Mouse (Mus musculus): Measurements from ENCODE around the gene Sh3gl1. TPM values are rescaled to one million over a fixed set of nuclear protein-coding genes. Genes with fewer than 3 reads are reported as not detected.

The Sh3gl1 gene
- polyA plus RNA-seq, 1 experiment from 2014 or later = 101 TPM

DNA sequence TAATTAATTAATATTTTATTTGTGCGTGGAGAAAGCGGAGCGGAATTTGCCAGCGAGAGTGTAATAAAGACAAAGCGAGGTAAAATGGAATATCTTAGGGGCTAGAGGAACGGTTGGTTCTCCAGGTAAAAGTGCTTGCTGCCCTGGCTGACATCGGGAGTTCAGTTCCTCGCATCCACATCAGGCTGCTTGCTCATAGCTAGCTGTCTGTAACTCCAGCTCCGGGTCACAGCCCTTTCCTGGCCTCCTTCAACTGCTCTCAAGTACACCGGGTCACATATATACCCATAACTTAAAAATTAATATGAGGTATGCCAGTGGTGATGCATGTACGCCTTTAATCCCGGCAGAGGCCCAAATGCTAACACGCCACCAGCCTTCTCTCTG lies 459 bp upstream of the Sh3gl1 start:
- Histone ChIP-seq H3K27ac (replicated peaks) (peak overlapping the region; percentile 45), H3K4me1 (replicated peaks; ENCODE audit: control insufficient read depth, insufficient read depth) (peaks cover 8% of the 10 kb centered on the region), H3K36me3 (ENCODE audit: control insufficient read depth, insufficient read depth, low read length) (no peaks in the 10 kb centered on the region), H3K27me3 (ENCODE audit: control insufficient read depth, insufficient read depth, low read length) (no peaks in the 10 kb centered on the region), H3K4me3 (ENCODE audit: low read depth, low read length) (peak overlapping the region; percentile 33), H3K4me2 (replicated peaks; ENCODE audit: low read depth) (peak overlapping the region; percentile 60), H3K9me3 (ENCODE audit: control insufficient read depth, low read length) (no peaks in the 10 kb centered on the region), H3K9ac (ENCODE audit: low read length) (peak overlapping the region; percentile 56)
- ATAC-seq (ENCODE audit: low FRiP score, low TSS enrichment) (peak; percentile 10; the same call in 1 of the 2 replicates), DNase-seq (ENCODE audit: low spot score) (no peak)
- WGBS = 33% methylated on average over 13 of the region's 13 CpGs
- TF ChIP-seq CTCF (IDR thresholded peaks at IDR 0.05; ENCODE audit: low read depth) (no peak), EP300 (optimal IDR thresholded peaks at IDR 0.05) (no peak)

DNA sequence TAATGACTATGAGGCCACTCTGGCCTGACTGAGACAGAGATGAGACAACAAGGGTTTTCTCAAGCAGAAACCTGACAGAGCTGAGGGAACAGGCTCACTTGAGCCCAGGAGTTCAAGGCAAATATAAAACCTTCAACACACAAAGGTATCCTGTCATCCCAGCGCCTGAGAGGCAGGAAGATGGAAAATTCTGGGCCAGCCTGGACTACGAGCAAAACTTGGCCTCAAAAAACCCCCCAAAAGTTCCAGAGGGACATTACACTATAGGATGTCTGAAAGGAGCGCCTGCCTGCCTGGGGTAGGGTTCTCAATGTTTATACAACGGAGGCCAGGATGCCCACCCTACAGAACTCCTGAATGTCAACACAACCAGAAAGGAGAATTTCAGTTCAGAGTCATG lies 1.2 kb downstream of the Sh3gl1 start:
- no peaks in the 10 kb centered on the region for H3K36me3 ChIP-seq (ENCODE audit: control insufficient read depth, insufficient read depth, low read length)
- H3K27me3 ChIP-seq (ENCODE audit: control insufficient read depth, insufficient read depth, low read length) = no peaks in the 10 kb centered on the region
- TF ChIP-seq EP300 (optimal IDR thresholded peaks at IDR 0.05) (no peak), CTCF (IDR thresholded peaks at IDR 0.05; ENCODE audit: low read depth) (no peak)
- DNase-seq (ENCODE audit: low spot score) (no peak), ATAC-seq (ENCODE audit: low FRiP score, low TSS enrichment) (no peak)
- peak overlapping the region; percentile 70 for H3K27ac ChIP-seq (replicated peaks)
- H3K9ac ChIP-seq (ENCODE audit: low read length) = peak overlapping the region; percentile 92
- H3K9me3 ChIP-seq (ENCODE audit: control insufficient read depth, low read length) = no peaks in the 10 kb centered on the region
- H3K4me1 ChIP-seq (replicated peaks; ENCODE audit: control insufficient read depth, insufficient read depth) = peaks cover 8% of the 10 kb centered on the region
- H3K4me2 ChIP-seq (replicated peaks; ENCODE audit: low read depth) = peak overlapping the region; percentile 61
- H3K4me3 ChIP-seq (ENCODE audit: low read depth, low read length) = peak overlapping the region; percentile 77
- 36% methylated on average over 4 of the region's 4 CpGs for WGBS

DNA sequence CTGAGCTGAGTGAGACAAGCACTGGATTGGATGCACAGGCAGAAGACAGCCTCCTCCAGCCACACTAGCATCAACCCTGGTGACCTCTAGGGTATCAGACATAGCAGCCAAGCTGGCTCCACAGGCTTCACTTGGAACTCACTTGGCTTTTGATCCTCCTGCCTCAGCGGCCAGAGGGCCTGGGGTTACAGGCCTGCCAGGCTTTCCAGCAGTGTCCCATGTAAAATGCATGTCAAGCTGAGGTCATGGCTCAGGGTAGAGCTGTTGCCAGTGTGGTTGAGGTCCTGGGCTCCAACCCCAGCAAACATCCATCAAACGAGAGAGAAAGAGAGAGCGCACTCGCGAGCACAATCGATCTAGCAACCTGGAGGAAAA lies 1.7 kb downstream of the Sh3gl1 start:
- Histone ChIP-seq H3K27ac (replicated peaks) (peak overlapping the region; percentile 70), H3K9me3 (ENCODE audit: control insufficient read depth, low read length) (no peaks in the 10 kb centered on the region), H3K4me3 (ENCODE audit: low read depth, low read length) (peak overlapping the region; percentile 77), H3K4me2 (replicated peaks; ENCODE audit: low read depth) (peak overlapping the region; percentile 61; the same call in 1 of the 2 replicates), H3K4me1 (replicated peaks; ENCODE audit: control insufficient read depth, insufficient read depth) (peaks cover 8% of the 10 kb centered on the region), H3K27me3 (ENCODE audit: control insufficient read depth, insufficient read depth, low read length) (no peaks in the 10 kb centered on the region), H3K36me3 (ENCODE audit: control insufficient read depth, insufficient read depth, low read length) (no peaks in the 10 kb centered on the region), H3K9ac (ENCODE audit: low read length) (0 out of 2 replicates have a peak overlapping the region, but pooled peaks have one; percentile 23)
- ATAC-seq (ENCODE audit: low FRiP score, low TSS enrichment) (no peak), DNase-seq (ENCODE audit: low spot score) (no peak)
- WGBS = 74% methylated on average over 6 of the region's 6 CpGs
- TF ChIP-seq EP300 (optimal IDR thresholded peaks at IDR 0.05) (no peak), CTCF (IDR thresholded peaks at IDR 0.05; ENCODE audit: low read depth) (no peak)

DNA sequence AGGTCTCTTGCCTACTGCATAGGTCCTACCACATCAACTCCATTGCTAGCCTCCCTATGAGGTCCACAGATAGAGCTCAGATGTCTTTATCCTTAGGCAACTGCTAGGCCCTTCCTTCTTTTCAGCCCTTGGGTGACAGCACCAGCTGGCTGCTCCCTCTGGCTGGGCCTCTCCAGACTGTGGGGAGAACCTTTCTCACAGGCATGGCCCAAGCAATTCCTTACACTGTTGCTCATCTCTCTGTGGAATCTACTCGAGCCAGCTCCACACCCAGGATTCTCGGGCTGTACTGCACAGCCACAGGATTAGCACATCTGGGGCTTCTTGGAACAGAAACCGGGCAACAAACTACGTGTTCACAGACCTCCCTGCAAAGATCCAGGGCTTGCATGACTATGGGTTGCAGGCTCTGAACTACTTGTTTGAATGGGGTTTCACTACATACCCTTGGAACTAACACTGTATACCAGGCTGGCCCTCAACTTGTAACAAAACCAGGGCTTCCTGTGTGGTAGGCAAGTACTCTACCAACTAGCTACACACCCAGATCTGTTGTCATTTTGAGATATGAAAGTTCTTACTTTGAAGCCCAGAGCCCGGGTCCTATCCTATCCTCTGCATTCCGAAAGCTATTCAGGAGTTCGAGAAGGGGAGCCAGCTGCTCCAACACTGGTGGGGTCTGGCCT lies 2.3 kb downstream of the Sh3gl1 start:
- H3K9ac ChIP-seq (ENCODE audit: low read length) = no peak overlapping the region
- peak overlapping the region; percentile 77; the same call in 1 of the 2 replicates for H3K4me3 ChIP-seq (ENCODE audit: low read depth, low read length)
- H3K27ac ChIP-seq (replicated peaks) = peak overlapping the region; percentile 70
- H3K9me3 ChIP-seq (ENCODE audit: control insufficient read depth, low read length) = no peaks in the 10 kb centered on the region
- DNase-seq (ENCODE audit: low spot score) (no peak), ATAC-seq (ENCODE audit: low FRiP score, low TSS enrichment) (no peak)
- no peaks in the 10 kb centered on the region; the same call in 1 of the 2 replicates for H3K36me3 ChIP-seq (ENCODE audit: control insufficient read depth, insufficient read depth, low read length)
- H3K4me1 ChIP-seq (replicated peaks; ENCODE audit: control insufficient read depth, insufficient read depth) = peaks cover 8% of the 10 kb centered on the region
- 72% methylated on average over 7 of the region's 7 CpGs for WGBS
- peak overlapping the region; percentile 61; the same call in 1 of the 2 replicates for H3K4me2 ChIP-seq (replicated peaks; ENCODE audit: low read depth)
- TF ChIP-seq CTCF (IDR thresholded peaks at IDR 0.05; ENCODE audit: low read depth) (no peak), EP300 (optimal IDR thresholded peaks at IDR 0.05) (no peak)
- H3K27me3 ChIP-seq (ENCODE audit: control insufficient read depth, insufficient read depth, low read length) = no peaks in the 10 kb centered on the region

DNA sequence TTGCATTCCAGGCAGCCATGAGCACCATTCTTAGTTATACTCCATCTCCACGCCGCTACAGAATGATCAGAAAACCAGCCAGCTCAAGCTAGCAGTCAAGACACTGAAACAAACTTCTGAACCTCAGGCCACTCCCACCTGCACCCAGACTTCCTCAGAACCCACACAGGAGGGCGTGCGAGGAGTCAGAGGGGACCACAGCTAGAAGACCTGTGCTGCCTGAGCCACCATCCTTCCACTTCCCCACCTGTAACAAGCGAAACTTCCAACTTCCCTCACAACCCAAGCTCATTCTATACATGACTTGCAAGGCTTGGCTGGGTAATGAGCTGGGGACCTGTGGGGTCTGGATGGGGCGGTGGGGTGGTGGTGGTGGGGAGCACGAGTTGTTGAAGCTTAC lies 3.6 kb downstream of the Sh3gl1 start:
- Histone ChIP-seq H3K27me3 (ENCODE audit: control insufficient read depth, insufficient read depth, low read length) (no peaks in the 10 kb centered on the region), H3K36me3 (ENCODE audit: control insufficient read depth, insufficient read depth, low read length) (peaks cover 2% of the 10 kb centered on the region; the same call in 1 of the 2 replicates), H3K4me2 (replicated peaks; ENCODE audit: low read depth) (peak overlapping the region; percentile 12; the same call in 1 of the 2 replicates), H3K4me3 (ENCODE audit: low read depth, low read length) (no peak overlapping the region), H3K27ac (replicated peaks) (peak overlapping the region; percentile 63), H3K9me3 (ENCODE audit: control insufficient read depth, low read length) (no peaks in the 10 kb centered on the region), H3K4me1 (replicated peaks; ENCODE audit: control insufficient read depth, insufficient read depth) (peaks cover 8% of the 10 kb centered on the region), H3K9ac (ENCODE audit: low read length) (peak overlapping the region; percentile 27; the same call in 1 of the 2 replicates)
- no peak for DNase-seq (ENCODE audit: low spot score)
- WGBS = 63% methylated on average over 7 of the region's 7 CpGs
- no peak for TF ChIP-seq EP300 (optimal IDR thresholded peaks at IDR 0.05)
- no peak for TF ChIP-seq CTCF (IDR thresholded peaks at IDR 0.05; ENCODE audit: low read depth)
- ATAC-seq (ENCODE audit: low FRiP score, low TSS enrichment) = no peak

DNA sequence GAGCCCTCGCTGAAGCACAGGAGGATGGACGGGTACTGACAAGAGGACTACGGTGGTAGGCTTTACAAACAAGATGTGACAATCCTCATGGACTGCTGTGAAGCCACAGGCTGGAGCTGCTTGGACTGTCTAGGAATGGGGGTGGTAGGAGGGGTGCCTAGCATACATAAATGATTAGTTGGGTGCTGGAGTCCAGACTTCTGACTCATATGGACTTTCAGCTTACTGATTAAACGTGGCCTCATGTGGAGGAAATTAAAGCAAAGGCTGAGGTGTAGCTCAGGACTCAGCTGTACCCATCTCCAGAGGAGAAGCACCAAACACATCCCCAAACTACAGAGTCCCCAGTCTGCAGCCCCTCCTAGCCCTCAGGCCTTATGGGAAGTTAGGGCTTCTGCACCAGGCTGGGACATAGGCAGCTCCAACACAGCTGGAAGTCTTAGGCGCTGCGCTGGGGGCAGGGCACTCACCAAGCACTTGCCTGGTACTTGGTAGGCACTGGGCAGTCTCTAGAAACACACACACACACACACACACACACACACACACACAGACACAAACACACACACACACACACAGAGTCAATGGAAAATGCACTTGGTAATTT lies 4.2 kb downstream of the Sh3gl1 start:
- no peak overlapping the region for H3K4me3 ChIP-seq (ENCODE audit: low read depth, low read length)
- H3K27me3 ChIP-seq (ENCODE audit: control insufficient read depth, insufficient read depth, low read length) = no peaks in the 10 kb centered on the region
- DNase-seq (ENCODE audit: low spot score) (peak; percentile 48), ATAC-seq (ENCODE audit: low FRiP score, low TSS enrichment) (peak; percentile 61)
- TF ChIP-seq CTCF (IDR thresholded peaks at IDR 0.05; ENCODE audit: low read depth) = no peak
- no peak for TF ChIP-seq EP300 (optimal IDR thresholded peaks at IDR 0.05)
- peak overlapping the region; percentile 27; the same call in 1 of the 2 replicates for H3K9ac ChIP-seq (ENCODE audit: low read length)
- WGBS = 62% methylated on average over 6 of the region's 6 CpGs
- H3K9me3 ChIP-seq (ENCODE audit: control insufficient read depth, low read length) = no peaks in the 10 kb centered on the region
- H3K36me3 ChIP-seq (ENCODE audit: control insufficient read depth, insufficient read depth, low read length) = peaks cover 2% of the 10 kb centered on the region; the same call in 1 of the 2 replicates
- H3K27ac ChIP-seq (replicated peaks) = peak overlapping the region; percentile 63
- peak overlapping the region; percentile 9; the same call in 1 of the 2 replicates for H3K4me2 ChIP-seq (replicated peaks; ENCODE audit: low read depth)
- H3K4me1 ChIP-seq (replicated peaks; ENCODE audit: control insufficient read depth, insufficient read depth) = peaks cover 8% of the 10 kb centered on the region

Data from stomach, postnatal 0 days (tissue).